Mouse (Mus musculus) mesoderm, embryonic 11.5 days (tissue): Measurements from ENCODE around the gene Rnf212b.
"Not testable (repeated sequence)": the region's sequence is repeated elsewhere in the genome, so short reads cannot be mapped to it uniquely, and the experiment has no call there.

Source experiments
- DNase-seq: peaks from one replicate; pipeline ENCODE4 v3.0.0-alpha.2; 2012; ENCODE audit warnings: low read depth, low spot score

Rnf212b gene

GRCm38 (mm10) chr14:54813991-54814390, at the start of gene Rnf212b:
Gene Rnf212b (plus strand): TSS chr14:54814141.
- DNase-seq: no peak

- DNase-seq: not testable (repeated sequence)
Measured at GRCm38 (mm10) chr14:54766937-54767336, 47.0 kb upstream of the Rnf212b start.

- DNase-seq: no peak
Measured at GRCm38 (mm10) chr14:54768314-54769067, 45.5 kb upstream of the Rnf212b start.

- no peak for DNase-seq
Measured at GRCm38 (mm10) chr14:54769068-54769425, 44.9 kb upstream of the Rnf212b start.

- DNase-seq: no peak
Measured at GRCm38 (mm10) chr14:54770373-54770772, 43.6 kb upstream of the Rnf212b start.

GRCm38 (mm10) chr14:54772333-54772856, 41.5 kb upstream of the Rnf212b start:
- DNase-seq: no peak

- DNase-seq: no peak
Measured at GRCm38 (mm10) chr14:54775534-54776041, 38.4 kb upstream of the Rnf212b start.

- DNase-seq: no peak
Measured at GRCm38 (mm10) chr14:54776768-54777167, 37.2 kb upstream of the Rnf212b start.

GRCm38 (mm10) chr14:54777893-54778292, 36.0 kb upstream of the Rnf212b start:
- no peak for DNase-seq

GRCm38 (mm10) chr14:54780084-54780483, 33.9 kb upstream of the Rnf212b start:
- DNase-seq: no peak

GRCm38 (mm10) chr14:54780836-54781609, 32.9 kb upstream of the Rnf212b start:
- peak; percentile 34 for DNase-seq

GRCm38 (mm10) chr14:54781610-54782365, 32.2 kb upstream of the Rnf212b start, which contains the start of gene Slc7a8:
Gene Slc7a8 (minus strand): TSS chr14:54781946.
- DNase-seq: peak; percentile 68

- no peak for DNase-seq
Measured at GRCm38 (mm10) chr14:54782971-54783370, 31.0 kb upstream of the Rnf212b start.

GRCm38 (mm10) chr14:54785898-54786297, 28.0 kb upstream of the Rnf212b start:
- DNase-seq: peak; percentile 79

GRCm38 (mm10) chr14:54786489-54786888, 27.5 kb upstream of the Rnf212b start:
- peak; percentile 12 for DNase-seq

- no peak for DNase-seq
Measured at GRCm38 (mm10) chr14:54787226-54787625, 26.7 kb upstream of the Rnf212b start.

GRCm38 (mm10) chr14:54788231-54788630, 25.7 kb upstream of the Rnf212b start:
- no peak for DNase-seq

GRCm38 (mm10) chr14:54792166-54792565, 21.8 kb upstream of the Rnf212b start:
- DNase-seq: no peak

- no peak for DNase-seq
Measured at GRCm38 (mm10) chr14:54793351-54793750, 20.6 kb upstream of the Rnf212b start.

GRCm38 (mm10) chr14:54793894-54794830, 19.8 kb upstream of the Rnf212b start:
- DNase-seq: no peak
